ENCODE assay signal across 9 mouse cellular contexts in the genomic region with DNA sequence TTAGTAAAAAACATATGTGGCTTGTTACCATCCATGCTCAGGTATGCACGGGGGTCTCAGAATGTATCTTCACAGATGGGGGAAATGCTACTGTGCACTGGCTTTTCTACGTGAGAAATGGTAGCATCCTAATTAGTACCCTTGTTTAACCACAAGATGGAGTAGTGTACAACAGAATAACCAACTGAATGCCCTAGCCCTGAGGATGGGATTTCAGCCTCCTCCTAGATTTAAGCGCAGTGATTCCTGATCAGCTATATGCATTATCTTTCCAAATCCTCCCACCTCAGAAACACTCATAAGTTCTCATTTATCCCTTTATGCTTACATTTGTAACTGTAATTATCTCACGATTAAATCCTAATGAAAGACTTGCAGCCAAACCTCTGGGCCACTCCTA. TPM values are rescaled to one million over a fixed set of nuclear protein-coding genes. Genes with fewer than 3 reads are reported as not detected.
DNase-seq lines count a peak whose midpoint lies in the region; ATAC-seq and TF ChIP-seq lines count a peak whose summit lies in the region.
"Had no signal": no experiment of that assay in that cellular context is flagged by ENCODE, and none has a peak within 500 bp of the region (broad histone marks: within the 10 kb centered on the region; RNA-seq: fewer than 3 reads in every experiment).

No protein-coding gene starts in this region.

- peaks cover 9% of the 10 kb centered on the region for H3K4me1 ChIP-seq in G1E (ENCODE audit: insufficient read depth, low read depth, low read length)
- no peaks in the 10 kb centered on the region; the same call in 1 of the 2 replicates for H3K4me1 ChIP-seq in cortical plate, adult 2 months (ENCODE audit: control insufficient read depth, insufficient read depth, low read length)
- H3K4me1 ChIP-seq in intestine, embryonic 16.5 days (ENCODE audit: control insufficient read depth, insufficient read depth, low read length) = no peaks in the 10 kb centered on the region
- H3K4me1 ChIP-seq: megakaryocyte, embryonic 14.5 days had no signal

- no peak overlapping the region for H3K4me2 ChIP-seq in intestine, embryonic 16.5 days (ENCODE audit: low read depth, low read length)

- peak; percentile 51; the same call in 1 of the 2 replicates for TF ChIP-seq CTCF in G1E (IDR thresholded peaks at IDR 0.05; ENCODE audit: low read depth, low read length)
- TF ChIP-seq CTCF in cortical plate, adult 2 months (IDR thresholded peaks at IDR 0.05; ENCODE audit: extremely low read depth, insufficient read depth, low read length) = peak; percentile 51; the same call in 1 of the 2 replicates

- no peaks in the 10 kb centered on the region for H3K9me3 ChIP-seq in G1E (replicated peaks)
- H3K9me3 ChIP-seq in intestine, embryonic 16.5 days (ENCODE audit: control insufficient read depth, low read length) = no peaks in the 10 kb centered on the region

- no peak for TF ChIP-seq POLR2A in cortical plate, adult 2 months (IDR thresholded peaks at IDR 0.05; ENCODE audit: extremely low read depth, insufficient read depth, low read length)

- 14% methylated on average over 4 of the region's 4 CpGs for WGBS in intestine, embryonic 16.5 days

- no peaks in the 10 kb centered on the region for H3K36me3 ChIP-seq in G1E (replicated peaks)
- H3K36me3 ChIP-seq in intestine, embryonic 16.5 days (ENCODE audit: control insufficient read depth, insufficient read depth, low read length) = no peaks in the 10 kb centered on the region

- peaks cover 9% of the 10 kb centered on the region for H3K27me3 ChIP-seq in G1E (ENCODE audit: insufficient read depth, low read length)
- H3K27me3 ChIP-seq in intestine, embryonic 16.5 days (replicated peaks; ENCODE audit: control insufficient read depth, insufficient read depth, low read length) = no peaks in the 10 kb centered on the region

- no peak overlapping the region for H3K27ac ChIP-seq in cortical plate, adult 2 months (ENCODE audit: insufficient read depth, low read length)
- no peak overlapping the region for H3K27ac ChIP-seq in intestine, embryonic 16.5 days (ENCODE audit: low read length)

- no peak overlapping the region for H3K4me3 ChIP-seq in G1E (ENCODE audit: low read depth, low read length)
- no peak overlapping the region for H3K4me3 ChIP-seq in cortical plate, adult 2 months (ENCODE audit: insufficient read depth, low read length)
- H3K4me3 ChIP-seq in intestine, embryonic 16.5 days (ENCODE audit: low read length) = no peak overlapping the region
- H3K4me3 ChIP-seq: megakaryocyte, embryonic 14.5 days had no signal

- peak; percentile 20 for DNase-seq in layer of hippocampus, adult 11-12 months (ENCODE audit: low spot score)
- no peak for DNase-seq in layer of hippocampus, postnatal 36 days
- DNase-seq in G1E (ENCODE audit: low spot score) = peak; percentile 46
- no peak for DNase-seq in urinary bladder, postnatal 10 days (ENCODE audit: low spot score)
- no peak for DNase-seq in kidney, postnatal 25 days
- DNase-seq in thymus, adult 18-20 months = no peak

- peak; percentile 52; the same call in 1 of the 2 replicates for ATAC-seq in G1E (ENCODE audit: extremely low read depth, insufficient number of reproducible peaks, low FRiP score, poor library complexity, severe bottlenecking)
- ATAC-seq in intestine, embryonic 16.5 days = peak; percentile 44; the same call in 1 of the 2 replicates

- no peak overlapping the region for H3K9ac ChIP-seq in intestine, embryonic 16.5 days (ENCODE audit: low read depth, low read length)

RNA-seq across cellular contexts. Expression of a gene that starts 37.6 kb away (rescaled TPM):
- 10 to 100 TPM; 23.0 to 25.6 TPM for total RNA-seq in layer of hippocampus, postnatal 36 days (2021)
- not detected in 2 replicates for total RNA-seq in G1E (2014; fragmentation: Nextera tagmentation)
- total RNA-seq in G1E (2017) = 0.66 and 0.70 TPM in 2 replicates
- polyA plus RNA-seq in G1E (2012) = not detected in 2 replicates
- 13.1 and 13.4 TPM in 2 replicates for polyA plus RNA-seq in cortical plate, adult 2 months (2012; rRNA removed)
- polyA plus RNA-seq in intestine, embryonic 16.5 days (2015; fragmentation: Nextera tagmentation; extraction: Ambion mirVana) = 3.6 TPM in 2 replicates

Comparison
In these comparisons a context has a peak if more than half of its experiments do, and no peak if none do; other contexts are left out.
1. DNase-seq: peak in layer of hippocampus, adult 11-12 months (single experiment) and G1E (single experiment); none in layer of hippocampus, postnatal 36 days (0 of 2), urinary bladder, postnatal 10 days (single experiment), kidney, postnatal 25 days (0 of 2) and thymus, adult 18-20 months (0 of 2).